8 mouse cellular contexts compared by ENCODE assay signal in the genomic region with DNA sequence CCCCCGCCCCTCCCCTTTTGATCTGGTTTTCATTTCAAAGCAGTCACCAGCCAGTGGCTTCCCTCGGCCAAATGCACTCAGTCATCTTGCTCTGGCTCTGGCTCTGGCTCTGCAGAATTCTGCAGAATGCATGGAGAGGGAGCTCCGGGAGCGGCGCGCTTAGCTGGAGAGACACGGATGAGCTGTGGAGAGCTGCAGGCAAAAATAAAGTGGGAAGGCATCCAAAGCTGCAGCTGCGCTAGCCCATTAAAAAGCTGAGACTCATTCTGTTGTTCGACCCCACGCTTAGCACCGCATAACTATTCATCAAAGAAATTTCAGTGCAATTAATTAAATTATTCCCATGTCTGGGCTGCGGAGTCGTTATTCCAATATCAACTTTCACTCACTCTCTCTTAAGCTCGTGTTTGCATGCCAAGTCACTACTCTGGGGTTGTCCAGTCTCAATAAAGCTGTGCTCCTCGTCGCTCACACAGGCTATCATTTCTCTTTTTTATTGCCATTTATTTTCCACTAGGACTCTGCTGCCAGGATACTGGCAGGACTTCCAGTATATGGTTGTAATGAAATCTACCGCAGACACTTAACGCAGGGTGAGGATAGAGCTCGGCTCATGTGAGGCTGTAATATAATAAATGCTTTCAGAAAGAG.
A peak's percentile ranks its signal among the peaks of the same experiment; 100 is the strongest.
DNase-seq lines count a peak whose midpoint lies in the region; ATAC-seq lines count a peak whose summit lies in the region.

No protein-coding gene starts in this region.

- peak overlapping the region; percentile 27; the same call in 1 of the 2 replicates for H3K4me3 ChIP-seq in hindbrain, embryonic 10.5 days
- peak overlapping the region; percentile 33 for H3K4me3 ChIP-seq in midbrain, embryonic 10.5 days
- no peak overlapping the region for H3K4me3 ChIP-seq in stomach, embryonic 14.5 days (ENCODE audit: low read depth, low read length)

- peak overlapping the region; percentile 34 for H3K4me2 ChIP-seq in stomach, embryonic 14.5 days (replicated peaks; ENCODE audit: low read depth, low read length)

- ATAC-seq in stomach, embryonic 14.5 days (ENCODE audit: insufficient number of reproducible peaks, insufficient read depth, low FRiP score, low read depth): peak; percentile 83; the same call in 1 of the 2 replicates

- no peak overlapping the region for H3K9ac ChIP-seq in stomach, embryonic 14.5 days (replicated peaks; ENCODE audit: low read depth, low read length)

- H3K27me3 ChIP-seq in hindbrain, embryonic 10.5 days (ENCODE audit: insufficient read depth, poor library complexity, severe bottlenecking): no peaks in the 10 kb centered on the region; the same call in none of the 2 replicates
- peaks cover 49% of the 10 kb centered on the region for H3K27me3 ChIP-seq in midbrain, embryonic 10.5 days (ENCODE audit: low read depth, poor library complexity, severe bottlenecking)
- no peaks in the 10 kb centered on the region for H3K27me3 ChIP-seq in stomach, embryonic 14.5 days (ENCODE audit: control insufficient read depth, insufficient read depth, low read length)

- H3K4me1 ChIP-seq in hindbrain, embryonic 10.5 days (replicated peaks): peaks cover 44% of the 10 kb centered on the region
- H3K4me1 ChIP-seq in midbrain, embryonic 10.5 days: peaks cover 47% of the 10 kb centered on the region
- peaks cover 23% of the 10 kb centered on the region; the same call in 1 of the 2 replicates for H3K4me1 ChIP-seq in stomach, embryonic 14.5 days (ENCODE audit: control insufficient read depth, insufficient read depth, low read length)

- H3K9me3 ChIP-seq in hindbrain, embryonic 10.5 days: 0 out of 2 replicates have a peak, but pooled peaks cover 3% of the 10 kb centered on the region
- H3K9me3 ChIP-seq in midbrain, embryonic 10.5 days (replicated peaks): no peaks in the 10 kb centered on the region
- no peaks in the 10 kb centered on the region for H3K9me3 ChIP-seq in stomach, embryonic 14.5 days (ENCODE audit: control insufficient read depth, low read depth, low read length)

- DNase-seq in Muller cell, postnatal 12 days (ENCODE audit: inconsistent ontology term): peak; percentile 90
- peak; percentile 51 to 63 for DNase-seq in cerebellum, postnatal 25 days
- DNase-seq in frontal cortex, postnatal 25 days (ENCODE audit: low spot score in 2 of 2): peak; percentile 41 to 56
- peak; percentile 70 for DNase-seq in hindbrain, embryonic 10.5 days (ENCODE audit: low spot score)
- DNase-seq in layer of hippocampus, postnatal 14 days (ENCODE audit: low spot score in 2 of 2): peak; percentile 70 to 87
- DNase-seq in midbrain, embryonic 10.5 days (ENCODE audit: low spot score): peak; percentile 62
- DNase-seq in spleen, adult 18-20 months: no peak

- H3K36me3 ChIP-seq in hindbrain, embryonic 10.5 days: no peaks in the 10 kb centered on the region
- H3K36me3 ChIP-seq in midbrain, embryonic 10.5 days: no peaks in the 10 kb centered on the region
- no peaks in the 10 kb centered on the region for H3K36me3 ChIP-seq in stomach, embryonic 14.5 days (ENCODE audit: control insufficient read depth, insufficient read depth, low read length)

- WGBS in hindbrain, embryonic 10.5 days: 38% methylated on average over 19 of the region's 19 CpGs
- WGBS in midbrain, embryonic 10.5 days: 35% methylated on average over 19 of the region's 19 CpGs
- WGBS in stomach, embryonic 14.5 days: 21% methylated on average over 19 of the region's 19 CpGs

- peak overlapping the region; percentile 75 for H3K27ac ChIP-seq in hindbrain, embryonic 10.5 days
- peak overlapping the region; percentile 76 for H3K27ac ChIP-seq in midbrain, embryonic 10.5 days (replicated peaks)
- peak overlapping the region; percentile 79 for H3K27ac ChIP-seq in stomach, embryonic 14.5 days (ENCODE audit: low read length)

Comparison
In these comparisons a context has a peak if more than half of its experiments do, and no peak if none do; other contexts are left out.
1. DNase-seq: peak in Muller cell, postnatal 12 days (single experiment), cerebellum, postnatal 25 days (2 of 2), frontal cortex, postnatal 25 days (2 of 2), hindbrain, embryonic 10.5 days (single experiment), layer of hippocampus, postnatal 14 days (2 of 2) and midbrain, embryonic 10.5 days (single experiment); none in spleen, adult 18-20 months (0 of 2).
2. Peak in every context shown above with its lines, with median percentiles within 50 percentile points of each other: H3K27ac ChIP-seq.